Mouse (Mus musculus) stomach, embryonic 14.5 days (tissue): ENCODE results near the gene Dazap1. TPM values are rescaled to one million over a fixed set of nuclear protein-coding genes. Genes with fewer than 3 reads are reported as not detected.

ENCODE experiments used
- ATAC-seq: fragments of 200-750 bp; cut with Nextera tagmentation; 2 replicates; pipeline ENCODE4 v1.8.0; 2017; ENCODE audit warnings: low read depth, moderate TSS enrichment; ENCODE audit not compliant: insufficient number of reproducible peaks, insufficient read depth, low FRiP score
- H3K27ac ChIP-seq: fragments of 300-500 bp; sonication (generic); 2 replicates; pipeline ENCODE4 v1.5.1; 2014; ENCODE audit warnings: mild to moderate bottlenecking, low read length, moderate library complexity, mixed read lengths
- H3K27me3 ChIP-seq: fragments of 300-500 bp; sonication (generic); 2 replicates; pipeline ENCODE4 v1.6.1; 2014; ENCODE audit warnings: low read length, control low read depth, mixed read lengths; ENCODE audit not compliant: control insufficient read depth, insufficient read depth
- H3K36me3 ChIP-seq: fragments of 300-500 bp; sonication (generic); 2 replicates; pipeline ENCODE4 v1.6.1; 2014; ENCODE audit warnings: mild to moderate bottlenecking, control low read depth, low read length, moderate library complexity, mixed read lengths; ENCODE audit not compliant: control insufficient read depth, insufficient read depth
- H3K4me1 ChIP-seq: fragments of 300-500 bp; sonication (generic); 2 replicates; pipeline ENCODE4 v1.6.1; 2014; ENCODE audit warnings: low read length, control low read depth, mixed read lengths; ENCODE audit not compliant: control insufficient read depth, insufficient read depth
- H3K4me2 ChIP-seq: fragments of 300-500 bp; sonication (generic); replicated peaks from 2 replicates; pipeline ENCODE4 v1.6.1; 2014; ENCODE audit warnings: low read depth, low read length, control low read depth
- H3K4me3 ChIP-seq: fragments of 300-500 bp; sonication (generic); 2 replicates; pipeline ENCODE4 v1.5.1; 2014; ENCODE audit warnings: low read depth, low read length, control low read depth
- H3K9ac ChIP-seq: fragments of 300-500 bp; sonication (generic); replicated peaks from 2 replicates; pipeline ENCODE4 v1.6.1; 2014; ENCODE audit warnings: low read depth, mild to moderate bottlenecking, control low read depth, low read length, moderate library complexity, mixed read lengths
- H3K9me3 ChIP-seq: fragments of 300-500 bp; sonication (generic); 2 replicates; pipeline ENCODE4 v1.6.1; 2016; ENCODE audit warnings: low read depth, low read length, control low read depth; ENCODE audit not compliant: control insufficient read depth
- WGBS: fragments of 180-500 bp; shearing (Covaris S2); extraction: QIAGEN DNeasy Blood & Tissue Kit; methylation state at CpG from one replicate; pipeline ENCODE4 v1.1.7; 2014; 5-methylcytosine and 5-hydroxymethylcytosine counted together
- polyA plus RNA-seq: library from polyadenylated mRNA; unstranded; fragments of >200 nt; fragmentation: Nextera tagmentation; extraction: Ambion mirVana; gene quantifications from 2 replicates; pipeline ENCODE4 v1.2.1, GENCODE M21; 2014

Dazap1 gene
- polyA plus RNA-seq, 1 experiment from 2014 or later = 51.3 TPM

- H3K4me1 ChIP-seq = peaks cover 9% of the 10 kb centered on the region; the same call in 1 of the 2 replicates
- ATAC-seq = no peak
- 4% methylated on average over 28 of the region's 28 CpGs for WGBS
- H3K36me3 ChIP-seq = no peaks in the 10 kb centered on the region
- no peaks in the 10 kb centered on the region for H3K27me3 ChIP-seq
- H3K4me3 ChIP-seq = peak overlapping the region; percentile 43
- H3K27ac ChIP-seq = no peak overlapping the region
- H3K9me3 ChIP-seq = no peaks in the 10 kb centered on the region
- H3K9ac ChIP-seq = peak overlapping the region; percentile 43
- H3K4me2 ChIP-seq = peak overlapping the region; percentile 97
Measured at GRCm38 (mm10) chr10:80322811-80323211, 61.5 kb downstream of the Dazap1 start.

GRCm38 (mm10) chr10:80323261-80324119, 62.2 kb downstream of the Dazap1 start:
- Histone ChIP-seq H3K36me3 (no peaks in the 10 kb centered on the region), H3K9me3 (no peaks in the 10 kb centered on the region), H3K4me3 (peak overlapping the region; percentile 43), H3K27me3 (no peaks in the 10 kb centered on the region), H3K4me2 (peak overlapping the region; percentile 97), H3K9ac (peak overlapping the region; percentile 43), H3K27ac (no peak overlapping the region), H3K4me1 (peaks cover 9% of the 10 kb centered on the region; the same call in 1 of the 2 replicates)
- WGBS = 1% methylated on average over 39 of the region's 46 CpGs
- peak; percentile 39 for ATAC-seq

GRCm38 (mm10) chr10:80324120-80325037, 63.1 kb downstream of the Dazap1 start:
- H3K4me1 ChIP-seq = peaks cover 8% of the 10 kb centered on the region; the same call in 1 of the 2 replicates
- no peak overlapping the region for H3K4me3 ChIP-seq
- WGBS = 86% methylated on average over 17 of the region's 17 CpGs
- H3K9ac ChIP-seq = no peak overlapping the region
- peak overlapping the region; percentile 97 for H3K4me2 ChIP-seq
- H3K27me3 ChIP-seq = no peaks in the 10 kb centered on the region
- no peak for ATAC-seq
- no peaks in the 10 kb centered on the region for H3K36me3 ChIP-seq
- no peaks in the 10 kb centered on the region for H3K9me3 ChIP-seq
- no peak overlapping the region for H3K27ac ChIP-seq

- H3K27me3 ChIP-seq = no peaks in the 10 kb centered on the region
- H3K9me3 ChIP-seq = no peaks in the 10 kb centered on the region
- no peak overlapping the region for H3K4me2 ChIP-seq
- H3K36me3 ChIP-seq = no peaks in the 10 kb centered on the region
- H3K27ac ChIP-seq = no peak overlapping the region
- H3K9ac ChIP-seq = no peak overlapping the region
- WGBS = 75% methylated on average over 21 of the region's 21 CpGs
- no peak overlapping the region for H3K4me3 ChIP-seq
- H3K4me1 ChIP-seq = 0 out of 2 replicates have a peak, but pooled peaks cover 6% of the 10 kb centered on the region
- ATAC-seq = no peak
Measured at GRCm38 (mm10) chr10:80325045-80325444, 63.8 kb downstream of the Dazap1 start.

- peak; percentile 94 for ATAC-seq
- Histone ChIP-seq H3K9ac (no peak within 1 kb of the TSS; the same call in 1 of the 2 replicates), H3K27ac (peak within 1 kb of the TSS; percentile 0; the same call in 1 of the 2 replicates), H3K4me2 (peak within 1 kb of the TSS; percentile 95), H3K36me3 (no peaks in the 10 kb centered on the region), H3K4me1 (peaks cover 17% of the 10 kb centered on the region; the same call in 1 of the 2 replicates), H3K27me3 (no peaks in the 10 kb centered on the region), H3K4me3 (peak within 1 kb of the TSS; percentile 45), H3K9me3 (no peaks in the 10 kb centered on the region)
- WGBS = 3% methylated on average over 36 of the region's 36 CpGs
Measured at GRCm38 (mm10) chr10:80329273-80330081, 68.2 kb downstream of the Dazap1 start, which contains the start of the genes Pcsk4 and Reep6. TSS of gene Pcsk4 (minus strand) at chr10:80329498. TSS of gene Reep6 (plus strand) at chr10:80329953.

- 1% methylated on average over 41 of the region's 41 CpGs for WGBS
- no peaks in the 10 kb centered on the region for H3K27me3 ChIP-seq
- H3K4me3 ChIP-seq = peak overlapping the region; percentile 45
- no peak overlapping the region; the same call in 1 of the 2 replicates for H3K9ac ChIP-seq
- peak overlapping the region; percentile 95 for H3K4me2 ChIP-seq
- H3K27ac ChIP-seq = no peak overlapping the region
- ATAC-seq = no peak
- peaks cover 17% of the 10 kb centered on the region; the same call in 1 of the 2 replicates for H3K4me1 ChIP-seq
- H3K36me3 ChIP-seq = no peaks in the 10 kb centered on the region
- H3K9me3 ChIP-seq = no peaks in the 10 kb centered on the region
Measured at GRCm38 (mm10) chr10:80330084-80330483, 68.8 kb downstream of the Dazap1 start.

- no peaks in the 10 kb centered on the region for H3K9me3 ChIP-seq
- no peaks in the 10 kb centered on the region for H3K27me3 ChIP-seq
- ATAC-seq = no peak
- no peaks in the 10 kb centered on the region for H3K36me3 ChIP-seq
- WGBS = 58% methylated on average over 2 of the region's 2 CpGs
- H3K27ac ChIP-seq = peak overlapping the region; percentile 0
- peaks cover 17% of the 10 kb centered on the region; the same call in 1 of the 2 replicates for H3K4me1 ChIP-seq
- peak overlapping the region; percentile 45; the same call in 1 of the 2 replicates for H3K4me3 ChIP-seq
- no peak overlapping the region for H3K9ac ChIP-seq
- peak overlapping the region; percentile 95 for H3K4me2 ChIP-seq
Measured at GRCm38 (mm10) chr10:80330888-80331287, 69.6 kb downstream of the Dazap1 start.
